Mouse (Mus musculus) T-helper 1 cell (primary cell): ENCODE data around the gene Ctu2.

Experiments used
- in situ Hi-C: fragments of 300-600 bp; cut with MboI, MseI; formaldehyde crosslinking; loops from one replicate; pipeline ENCODE4 v1.15.1; 2025; ENCODE audit warnings: high pct_unique_total_duplicates

The Ctu2 gene

GRCm38 (mm10) chr8:122482448-122482847, 6.5 kb downstream of the Ctu2 start:
- in situ Hi-C loops, result no loop called here

DNA sequence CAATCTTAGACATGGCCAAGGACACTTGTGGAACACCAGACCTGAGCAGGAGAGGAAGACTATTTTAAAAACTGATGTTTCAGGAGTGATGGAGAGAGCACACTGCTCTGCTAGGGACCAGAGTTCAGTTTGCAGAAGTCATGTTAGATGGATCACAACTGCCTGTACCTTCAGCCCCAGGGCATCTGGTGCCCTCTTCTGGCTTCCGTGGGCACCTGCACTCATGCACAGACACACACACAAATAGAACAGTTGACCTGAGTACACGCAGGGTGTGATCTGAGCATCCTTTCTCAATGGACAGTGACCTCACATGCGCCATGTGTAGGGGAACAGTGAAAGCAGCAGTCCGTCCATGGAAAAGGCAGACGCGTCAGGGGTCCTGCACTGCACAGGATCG, 7.9 kb downstream of the Ctu2 start:
- in situ Hi-C loops, result no loop called here

DNA sequence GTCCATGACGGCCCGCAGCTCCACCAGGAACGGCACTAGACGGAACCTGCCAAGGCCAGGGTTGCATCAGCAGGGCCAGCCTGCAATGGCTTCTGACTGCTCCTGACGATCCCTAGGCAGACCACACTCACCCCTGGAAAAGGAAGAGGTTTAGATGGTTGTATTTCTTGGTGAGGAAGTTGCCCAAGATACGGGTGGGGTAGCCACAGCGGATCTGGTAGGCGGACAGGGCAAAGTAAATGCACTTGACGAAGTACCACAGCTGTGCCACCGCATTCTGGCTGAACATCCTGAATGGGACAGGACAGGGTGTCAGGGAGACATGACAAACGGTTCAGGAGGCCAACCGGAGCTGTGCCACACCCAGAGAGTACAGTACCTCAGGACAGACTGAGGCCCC, 8.9 kb downstream of the Ctu2 start:
- in situ Hi-C loops, result no loop called here

GRCm38 (mm10) chr8:122488387-122488786, 12.4 kb downstream of the Ctu2 start:
- in situ Hi-C loops, result no loop called here

DNA sequence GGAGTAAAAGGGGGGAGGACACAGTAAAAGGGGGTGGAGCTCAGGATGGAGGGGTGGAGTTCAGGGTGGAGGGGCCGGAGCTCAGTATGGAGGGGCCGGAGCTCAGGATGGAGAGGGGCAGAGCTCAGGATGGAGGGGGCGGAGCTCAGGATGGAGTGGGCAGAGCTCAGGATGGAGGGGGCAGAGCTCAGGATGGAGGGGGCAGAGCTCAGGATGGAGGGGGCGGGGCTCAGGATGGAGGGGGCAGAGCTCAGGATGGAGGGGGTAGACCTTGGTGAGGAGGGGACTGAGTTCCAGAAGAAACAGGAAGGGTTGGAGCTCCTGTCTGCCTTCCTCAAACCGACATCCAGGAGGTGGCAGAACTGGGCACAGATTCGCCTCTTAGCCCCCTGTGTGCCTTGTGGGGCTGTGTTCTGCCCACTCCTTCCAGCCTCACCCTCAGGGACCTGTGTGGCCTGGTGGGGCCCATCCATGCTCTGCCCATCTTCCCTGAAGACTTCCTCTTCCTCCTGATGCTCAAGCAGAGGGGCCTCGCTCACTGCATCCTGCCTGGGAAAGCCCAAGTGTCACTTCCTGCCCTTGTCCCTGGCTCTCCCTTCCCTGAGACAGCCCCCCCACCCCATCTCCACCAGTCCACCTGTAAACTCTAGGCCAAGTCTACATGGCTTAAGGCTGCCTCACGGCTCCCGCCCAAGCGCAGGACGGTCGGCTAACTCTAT, 21.2 kb downstream of the Ctu2 start:
- in situ Hi-C loops, result no loop called here

- in situ Hi-C loops, result no loop called here
Measured at GRCm38 (mm10) chr8:122497912-122498311, 22.0 kb downstream of the Ctu2 start.

DNA sequence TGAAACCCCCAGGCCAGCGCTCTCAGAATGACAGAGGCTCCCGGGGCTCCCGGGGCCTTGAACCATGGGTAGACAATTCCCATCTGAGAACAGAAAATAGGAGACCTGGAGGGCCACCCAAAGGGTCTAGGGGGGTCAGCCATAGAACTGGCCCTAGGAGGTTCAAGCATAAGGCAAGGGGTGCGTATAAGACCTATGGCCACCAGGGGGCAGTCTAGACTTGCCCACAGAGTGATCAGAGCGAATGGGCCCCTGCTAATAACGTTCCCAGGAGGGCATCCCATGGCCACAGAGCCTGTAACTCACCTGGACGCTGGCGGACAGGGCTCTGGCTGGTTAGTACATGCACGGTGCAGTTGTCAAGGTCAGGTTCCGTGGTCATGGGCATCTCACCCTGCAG, 24.9 kb downstream of the Ctu2 start:
- in situ Hi-C loops, result loop anchor here (5.0 kb wide), 2 partner anchors 66 to 331 kb away; partner anchors contain the start of gene Cdt1

DNA sequence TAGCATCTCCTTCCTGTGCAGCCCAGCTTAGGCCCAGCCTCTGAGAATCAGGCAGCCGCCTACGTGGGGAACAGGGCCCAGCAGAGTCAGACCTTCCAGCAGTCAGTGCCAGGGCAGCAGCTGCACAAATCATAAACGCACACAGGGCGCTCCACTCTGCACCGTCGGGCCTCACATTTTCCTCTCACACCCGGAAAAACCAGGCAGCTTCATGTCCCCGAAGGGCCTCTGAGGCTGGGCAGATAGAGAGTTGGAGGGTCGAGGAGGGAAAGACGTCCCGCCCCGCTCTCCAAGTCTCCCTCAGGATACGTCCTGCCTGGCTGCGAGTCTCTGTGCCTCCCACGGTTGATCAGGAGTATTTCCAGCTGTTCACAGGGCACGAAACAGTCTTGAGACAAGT, 35.6 kb downstream of the Ctu2 start:
- in situ Hi-C loops, result loop anchor here (5.0 kb wide), 1 partner anchor 941 kb away; no protein-coding TSS in a partner anchor

DNA sequence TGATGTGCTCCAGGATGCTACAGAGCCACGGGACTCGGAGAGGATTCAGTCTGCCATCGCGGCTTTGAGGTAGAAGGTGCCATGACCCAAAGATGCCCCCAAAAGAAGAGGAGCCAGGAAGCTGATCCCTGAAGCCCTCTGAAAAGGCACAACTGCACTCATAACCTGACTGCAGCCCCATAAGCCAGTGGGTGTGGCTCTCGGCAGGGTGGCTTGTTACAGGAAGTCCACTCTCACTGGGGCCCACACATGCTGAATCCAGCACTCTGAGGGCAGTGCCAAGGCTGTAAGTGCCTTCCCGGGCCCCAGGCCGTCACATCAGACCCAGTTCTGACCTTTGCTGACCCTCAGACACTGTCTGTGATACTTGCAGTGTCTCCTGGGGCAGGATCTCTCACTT, 36.4 kb downstream of the Ctu2 start:
- in situ Hi-C loops, result loop anchor here (5.0 kb wide), 1 partner anchor 940 kb away; no protein-coding TSS in a partner anchor

- in situ Hi-C loops, result no loop called here
Measured at GRCm38 (mm10) chr8:122515699-122516098, 39.8 kb downstream of the Ctu2 start.

GRCm38 (mm10) chr8:122517541-122518190, 41.7 kb downstream of the Ctu2 start:
- in situ Hi-C loops, result no loop called here

- in situ Hi-C loops, result loop anchor here (10.0 kb wide), 1 partner anchor 836 kb away; no protein-coding TSS in a partner anchor
Measured at GRCm38 (mm10) chr8:122520611-122521010, 44.7 kb downstream of the Ctu2 start.

GRCm38 (mm10) chr8:122522796-122523651, 47.1 kb downstream of the Ctu2 start:
- in situ Hi-C loops, result loop anchor here (10.0 kb wide), 1 partner anchor 838 kb away; no protein-coding TSS in a partner anchor

DNA sequence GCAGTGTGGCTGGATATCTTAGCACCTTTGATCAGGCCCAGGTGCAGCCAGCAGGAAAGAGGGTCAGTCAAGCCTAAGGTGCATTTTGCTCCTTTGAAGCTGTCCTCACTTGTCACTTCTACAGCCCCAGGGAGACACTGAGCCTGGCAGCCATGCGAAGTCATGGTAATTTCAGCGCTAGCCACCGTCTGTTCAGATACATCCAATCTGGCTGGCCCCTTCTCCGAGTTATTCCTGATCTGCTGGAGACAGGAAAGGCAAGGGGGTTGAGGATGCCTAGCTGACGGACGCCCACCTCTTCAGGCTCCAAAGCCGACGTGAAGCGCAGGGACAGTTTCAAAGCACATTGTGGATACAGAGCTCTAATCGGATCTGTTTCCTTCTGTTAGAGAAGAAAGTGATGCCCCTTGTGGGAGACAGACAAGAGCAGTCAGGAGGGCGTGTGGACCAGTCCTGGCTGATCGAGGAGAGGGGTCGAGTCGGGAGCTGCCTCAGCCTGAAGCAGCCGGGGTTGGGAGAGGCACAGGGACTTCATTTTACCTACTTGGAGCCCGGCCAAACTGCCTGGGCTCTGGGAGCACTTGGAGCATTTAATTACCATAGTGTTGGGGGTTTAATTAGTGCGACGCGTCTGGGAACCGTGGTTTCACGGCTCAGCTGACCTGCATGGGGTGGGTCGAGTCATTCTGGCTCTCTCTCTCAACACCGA, 47.9 kb downstream of the Ctu2 start:
- in situ Hi-C loops, result loop anchor here (10.0 kb wide), 1 partner anchor 839 kb away; no protein-coding TSS in a partner anchor

- in situ Hi-C loops, result loop anchor here (10.0 kb wide), 1 partner anchor 840 kb away; no protein-coding TSS in a partner anchor
Measured at GRCm38 (mm10) chr8:122524506-122524905, 48.6 kb downstream of the Ctu2 start.

DNA sequence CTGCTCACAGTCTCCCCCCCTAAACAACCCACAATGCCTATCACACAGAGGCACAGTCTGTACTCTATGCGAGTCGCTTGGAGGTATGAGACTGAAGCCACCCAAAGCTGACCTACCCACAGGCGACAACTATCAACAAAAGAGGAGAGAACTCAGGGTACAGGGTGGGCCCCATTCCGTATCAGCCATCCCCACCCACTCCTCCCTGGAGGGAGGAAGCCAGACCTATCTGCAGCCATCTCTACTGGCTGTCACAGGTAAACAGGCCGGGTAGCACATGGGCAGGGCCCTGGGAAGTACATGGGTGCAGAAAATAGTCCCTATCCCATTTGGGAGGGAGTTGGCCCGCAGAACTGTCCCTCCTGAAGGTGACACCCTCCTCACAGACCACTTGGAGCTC, 49.1 kb downstream of the Ctu2 start:
- in situ Hi-C loops, result loop anchor here (10.0 kb wide), 1 partner anchor 840 kb away; no protein-coding TSS in a partner anchor

GRCm38 (mm10) chr8:122526084-122526483, 50.1 kb downstream of the Ctu2 start:
- in situ Hi-C loops, result loop anchor here (10.0 kb wide), 1 partner anchor 841 kb away; no protein-coding TSS in a partner anchor

- in situ Hi-C loops, result loop anchor here (10.0 kb wide), 1 partner anchor 842 kb away; no protein-coding TSS in a partner anchor
Measured at GRCm38 (mm10) chr8:122526526-122527170, 50.7 kb downstream of the Ctu2 start.

GRCm38 (mm10) chr8:122527937-122528336, 52.0 kb downstream of the Ctu2 start:
- in situ Hi-C loops, result loop anchor here (10.0 kb wide), 1 partner anchor 843 kb away; no protein-coding TSS in a partner anchor

- in situ Hi-C loops, result loop anchor here (10.0 kb wide), 1 partner anchor 844 kb away; no protein-coding TSS in a partner anchor
Measured at GRCm38 (mm10) chr8:122529159-122529558, 53.2 kb downstream of the Ctu2 start.
